Mouse (Mus musculus) embryonic stem cell, embryonic (primary cell): ENCODE results near the gene Map2k2.

Source experiments
- CTCF ChIA-PET, 4 experiments: fragments of 300-600 bp in 2 of 4; fragments of 350-600 bp in 2 of 4; sonication (Branson Sonifier 250); formaldehyde crosslinking; loops; one replicate each; lab custom pipeline; 2022; ENCODE audit warnings: inconsistent platforms in 2 of 4; lab: Charles Lee
- POLR2A ChIA-PET, 4 experiments: fragments of 300-600 bp in 2 of 4; fragments of 350-600 bp in 2 of 4; sonication (Branson Sonifier 250); formaldehyde crosslinking; loops; one replicate each; lab custom pipeline; 2022; ENCODE audit warnings: antibody characterized with exemption in 4 of 4, inconsistent platforms in 1 of 4; lab: Charles Lee

Gene Map2k2

GRCm38 (mm10) chr10:81144667-81145066 is 39.0 kb downstream of the Map2k2 start:
- POLR2A ChIA-PET, result interaction anchor here in 3 of 4 experiments (0.6 to 3.9 kb wide), 7 partner anchors 9 to 337 kb away, joined by 3 to 25 read pairs (median 7); partner anchors contain the start of gene Eef2 (in 1 of the 3)
- CTCF ChIA-PET, result no interaction called here

- CTCF ChIA-PET, result no interaction called here
- POLR2A ChIA-PET, result interaction anchor here in 1 of 4 experiments (1.2 to 2.8 kb wide), 3 partner anchors 10 to 31 kb away, joined by 3 to 10 read pairs (median 4); partner anchors contain the start of gene Eef2
Measured at GRCm38 (mm10) chr10:81145307-81145706, 39.6 kb downstream of the Map2k2 start.

GRCm38 (mm10) chr10:81145778-81146177 is 40.1 kb downstream of the Map2k2 start:
- CTCF ChIA-PET, result no interaction called here
- POLR2A ChIA-PET, result interaction anchor here in 2 of 4 experiments (1.0 to 2.8 kb wide), 6 partner anchors 10 to 30 kb away, joined by 3 to 10 read pairs (median 4); partner anchors contain the start of genes Eef2 (in 1 of the 2) and Pias4 (in 1 of the 2)

GRCm38 (mm10) chr10:81146296-81146695 is 40.6 kb downstream of the Map2k2 start:
- ChIA-PET POLR2A (interaction anchor here in 2 of 4 experiments (1.0 to 2.4 kb wide), 7 partner anchors 11 to 40 kb away, joined by 3 to 7 read pairs (median 4); partner anchors contain the start of genes Map2k2 (in 1 of the 2) and Pias4 (in 1 of the 2)), CTCF (no interaction called here)

GRCm38 (mm10) chr10:81151261-81151660 is 45.5 kb downstream of the Map2k2 start:
- ChIA-PET CTCF (interaction anchor here in 2 of 4 experiments (0.6 to 0.9 kb wide), 6 partner anchors 8 to 133 kb away, joined by 3 to 4 read pairs (median 3); no protein-coding TSS in a partner anchor), POLR2A (interaction anchor here (0.6 to 6.8 kb wide), 24 partner anchors 8 to 385 kb away, joined by 3 to 104 read pairs (median 4); partner anchors contain the start of genes Pias4 (in 2 of the 4) and Map2k2 (in 1 of the 4))

- ChIA-PET POLR2A (interaction anchor here in 3 of 4 experiments (0.6 to 6.8 kb wide), 31 partner anchors 8 to 530 kb away, joined by 3 to 104 read pairs (median 5); partner anchors contain the start of genes Eef2 (in 2 of the 3), Map2k2 (in 2 of the 3), Pias4 (in 2 of the 3) and Csnk1g2 (in 1 of the 3)), CTCF (interaction anchor here in 1 of 4 experiments (1.4 kb wide), 1 partner anchor 9 kb away, joined by 4 read pairs; no protein-coding TSS in a partner anchor)
Measured at GRCm38 (mm10) chr10:81152609-81153008, 46.9 kb downstream of the Map2k2 start.

- ChIA-PET POLR2A (interaction anchor here (0.6 to 6.8 kb wide), 27 partner anchors 9 to 225 kb away, joined by 3 to 104 read pairs (median 6); partner anchors contain the start of genes Eef2 (in 4 of the 4), Gadd45b (in 2 of the 4), Pias4 (in 2 of the 4) and Pip5k1c (in 1 of the 4)), CTCF (interaction anchor here in 2 of 4 experiments (0.8 to 1.8 kb wide), 5 partner anchors 11 to 273 kb away, joined by 3 to 5 read pairs (median 4); no protein-coding TSS in a partner anchor)
Measured at GRCm38 (mm10) chr10:81154313-81154712, 48.6 kb downstream of the Map2k2 start.

GRCm38 (mm10) chr10:81154736-81155135 is 49.0 kb downstream of the Map2k2 start:
- CTCF ChIA-PET, result interaction anchor here in 3 of 4 experiments (0.5 to 1.8 kb wide), 8 partner anchors 11 to 274 kb away, joined by 3 to 5 read pairs (median 4); partner anchors contain the start of gene Map2k2 (in 1 of the 3)
- POLR2A ChIA-PET, result interaction anchor here (0.6 to 6.8 kb wide), 35 partner anchors 9 to 225 kb away, joined by 3 to 104 read pairs (median 5); partner anchors contain the start of genes Eef2 (in 4 of the 4), Gadd45b (in 2 of the 4), Pias4 (in 2 of the 4) and Pip5k1c (in 1 of the 4)

GRCm38 (mm10) chr10:81161602-81162317 is 56.0 kb downstream of the Map2k2 start:
- POLR2A ChIA-PET, result interaction anchor here in 3 of 4 experiments (0.7 to 9.8 kb wide), 22 partner anchors 7 to 347 kb away, joined by 3 to 104 read pairs (median 6); partner anchors contain the start of genes Eef2 (in 2 of the 3), Map2k2 (in 2 of the 3) and 4930442H23Rik (in 1 of the 3)

GRCm38 (mm10) chr10:81162318-81162652 is 56.6 kb downstream of the Map2k2 start:
- POLR2A ChIA-PET, result interaction anchor here in 3 of 4 experiments (0.7 to 9.8 kb wide), 24 partner anchors 7 to 348 kb away, joined by 3 to 104 read pairs (median 6); partner anchors contain the start of genes Eef2 (in 2 of the 3), Map2k2 (in 2 of the 3), 4930442H23Rik (in 1 of the 3) and Gadd45b (in 1 of the 3)
- CTCF ChIA-PET, result interaction anchor here in 2 of 4 experiments (0.6 to 0.7 kb wide), 3 partner anchors 114 to 227 kb away, joined by 3 to 8 read pairs (median 4); partner anchors contain the start of gene Gm48552 (in 1 of the 2)

More at GRCm38 (mm10) chr10:81161602-81162317, 56.0 kb downstream of the Map2k2 start:
- CTCF ChIA-PET, result no interaction called here

GRCm38 (mm10) chr10:81165118-81165517 is 59.4 kb downstream of the Map2k2 start:
- ChIA-PET POLR2A (interaction anchor here in 2 of 4 experiments (1.0 to 9.8 kb wide), 13 partner anchors 10 to 235 kb away, joined by 3 to 104 read pairs (median 10); partner anchors contain the start of genes Eef2 (in 2 of the 2), Gadd45b (in 1 of the 2) and Map2k2 (in 1 of the 2)), CTCF (no interaction called here)

- CTCF ChIA-PET, result interaction anchor here in 3 of 4 experiments (0.5 to 1.3 kb wide), 9 partner anchors 9 to 384 kb away, joined by 3 to 5 read pairs (median 3); partner anchors contain the start of genes Eef2 (in 1 of the 3), Gadd45b (in 1 of the 3) and Pip5k1c (in 1 of the 3)
- POLR2A ChIA-PET, result interaction anchor here (0.5 to 9.8 kb wide), 52 partner anchors 8 to 491 kb away, joined by 3 to 104 read pairs (median 4); partner anchors contain the start of genes Eef2 (in 3 of the 4), Map2k2 (in 3 of the 4), Gadd45b (in 2 of the 4) and Sgta (in 2 of the 4)
Measured at GRCm38 (mm10) chr10:81167200-81168086, 61.7 kb downstream of the Map2k2 start, which contains the start of gene Pias4. Pias4 (minus strand) TSS chr10:81167923.

- POLR2A ChIA-PET, result interaction anchor here in 3 of 4 experiments (0.5 to 9.8 kb wide), 36 partner anchors 8 to 492 kb away, joined by 3 to 104 read pairs (median 5); partner anchors contain the start of genes Eef2 (in 3 of the 3), Map2k2 (in 3 of the 3), Gadd45b (in 2 of the 3) and Sgta (in 2 of the 3)
- CTCF ChIA-PET, result interaction anchor here in 1 of 4 experiments (1.0 to 1.3 kb wide), 4 partner anchors 8 to 169 kb away, joined by 3 to 4 read pairs (median 3); partner anchors contain the start of genes Eef2 and Pip5k1c
Measured at GRCm38 (mm10) chr10:81168087-81168431, 62.3 kb downstream of the Map2k2 start.

- POLR2A ChIA-PET, result interaction anchor here in 2 of 4 experiments (0.9 to 9.8 kb wide), 24 partner anchors 7 to 492 kb away, joined by 3 to 104 read pairs (median 5); partner anchors contain the start of genes Eef2 (in 2 of the 2) and Map2k2 (in 2 of the 2)
Measured at GRCm38 (mm10) chr10:81168521-81169244, 63.0 kb downstream of the Map2k2 start.

GRCm38 (mm10) chr10:81169411-81169900 is 63.7 kb downstream of the Map2k2 start:
- CTCF ChIA-PET, result interaction anchor here (0.6 to 1.1 kb wide), 8 partner anchors 10 to 579 kb away, joined by 3 to 4 read pairs (median 3); partner anchors contain the start of gene Abhd17a (in 1 of the 4)

More at GRCm38 (mm10) chr10:81168521-81169244, 63.0 kb downstream of the Map2k2 start:
- CTCF ChIA-PET, result interaction anchor here in 2 of 4 experiments (0.6 to 1.1 kb wide), 2 partner anchors 11 to 42 kb away, joined by 3 read pairs; no protein-coding TSS in a partner anchor

More at GRCm38 (mm10) chr10:81169411-81169900, 63.7 kb downstream of the Map2k2 start:
- POLR2A ChIA-PET, result interaction anchor here (0.5 to 9.8 kb wide), 33 partner anchors 9 to 1241 kb away, joined by 3 to 104 read pairs (median 4); partner anchors contain the start of genes Map2k2 (in 2 of the 4), Sgta (in 2 of the 4) and Eef2 (in 1 of the 4)
